Mouse (Mus musculus) lung, postnatal 0 days (tissue): ENCODE measurements around the gene BC035044.

Experiments used
- CTCF ChIP-seq: IDR thresholded peaks from 2 replicates; pipeline ENCODE4 v1.5.1; 2016; ENCODE audit warnings: antibody characterized with exemption, mild to moderate bottlenecking
- EP300 ChIP-seq: IDR thresholded peaks from 2 replicates; pipeline ENCODE4 v1.6.1; 2016; ENCODE audit warnings: antibody characterized with exemption, mild to moderate bottlenecking, control low read depth

DNA sequence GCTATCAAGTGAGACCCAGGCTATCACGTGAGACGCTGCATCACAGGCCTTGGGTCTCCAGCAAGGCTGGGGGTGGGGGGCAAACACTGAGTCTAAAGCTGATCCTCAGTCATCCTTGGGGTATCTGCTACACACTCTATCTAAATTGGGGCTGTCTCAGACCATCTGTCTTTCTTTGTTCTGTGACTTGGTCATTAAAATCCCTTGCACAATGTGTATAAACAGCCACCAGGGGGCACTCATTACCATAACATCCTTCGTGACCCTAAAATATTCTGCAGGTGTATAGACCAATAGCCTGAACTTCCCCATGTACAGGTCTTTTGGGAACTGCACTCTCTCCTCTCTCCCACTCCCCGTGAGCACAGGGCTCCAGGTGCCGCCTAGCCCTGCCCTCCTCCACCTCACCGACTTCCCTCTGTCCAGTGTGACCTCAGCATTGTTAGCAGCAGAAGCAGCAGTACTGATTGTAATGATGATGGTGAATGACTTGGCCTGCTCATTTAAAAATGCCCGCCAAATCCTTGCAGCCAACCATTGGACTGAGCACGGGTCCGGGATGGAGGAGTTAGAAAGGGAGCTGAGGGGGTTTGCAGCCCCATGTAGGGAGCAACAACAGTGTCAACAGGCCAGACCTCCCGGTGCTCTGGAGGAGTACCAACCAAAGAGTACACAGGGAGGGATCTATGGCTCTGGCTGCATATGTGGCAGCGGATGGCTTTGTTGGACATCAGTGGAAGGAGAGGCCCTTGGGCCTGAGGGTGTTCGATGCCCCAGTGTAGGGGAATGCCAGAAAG is 36.7 kb downstream of the BC035044 start:
- peak; percentile 85 for TF ChIP-seq CTCF
- no peak for TF ChIP-seq EP300
